Mouse (Mus musculus) urinary bladder, postnatal 4 days (tissue): ENCODE measurements at regions not wholly inside any gene's neighbourhood (a gene's known extent, or its start where the extent isn't known, plus 50 kb on each side); places are given as distances from the start of the nearest gene placed in this dataset.

Experiments
- DNase-seq, 2 experiments: peaks; one replicate each; pipeline ENCODE4 v3.0.0; 2021 to 2022; ENCODE audit warnings: low spot score in 2 of 2

GRCm38 (mm10) chr2:168338382-168338781 is 56.8 kb upstream of the Kcng1 start:
- DNase-seq = no peak

GRCm38 (mm10) chr2:168337611-168338010 is 56.1 kb upstream of the Kcng1 start:
- peak in 1 of 2 experiments; percentile 34 for DNase-seq

GRCm38 (mm10) chr2:168335739-168336385 is 54.3 kb upstream of the Kcng1 start:
- DNase-seq = no peak

GRCm38 (mm10) chr2:168334241-168334588 is 52.7 kb upstream of the Kcng1 start:
- no peak for DNase-seq

GRCm38 (mm10) chr2:168333552-168334240 is 52.2 kb upstream of the Kcng1 start:
- DNase-seq = no peak

- DNase-seq = no peak
Observed at GRCm38 (mm10) chr2:168332972-168333371, 51.4 kb upstream of the Kcng1 start.
